Mouse (Mus musculus): Measurements from ENCODE around the gene Adamts9.

Adamts9 gene

GRCm38 (mm10) chr6:92858721-92859510 is 84.4 kb downstream of the Adamts9 start:
- peak; percentile 35 for DNase-seq

GRCm38 (mm10) chr6:92857761-92858160 is 85.5 kb downstream of the Adamts9 start:
- no peak for DNase-seq

GRCm38 (mm10) chr6:92854873-92855272 is 88.4 kb downstream of the Adamts9 start:
- no peak for DNase-seq

GRCm38 (mm10) chr6:92850250-92850649 is 93.0 kb downstream of the Adamts9 start:
- DNase-seq: peak; percentile 78

- DNase-seq: no peak
Observed at GRCm38 (mm10) chr6:92849208-92849607, 94.1 kb downstream of the Adamts9 start.

- DNase-seq: no peak
Observed at GRCm38 (mm10) chr6:92846614-92847013, 96.7 kb downstream of the Adamts9 start.

- no peak for DNase-seq
Observed at GRCm38 (mm10) chr6:92845898-92846297, 97.4 kb downstream of the Adamts9 start.

GRCm38 (mm10) chr6:92843474-92843873 is 99.8 kb downstream of the Adamts9 start:
- no peak for DNase-seq

- DNase-seq: no peak
Observed at GRCm38 (mm10) chr6:92842000-92842399, 101.3 kb downstream of the Adamts9 start.

GRCm38 (mm10) chr6:92831106-92831505 is 112.2 kb downstream of the Adamts9 start:
- DNase-seq: no peak

- DNase-seq: no peak
Observed at GRCm38 (mm10) chr6:92829148-92829547, 114.1 kb downstream of the Adamts9 start.

GRCm38 (mm10) chr6:92827360-92827759 is 115.9 kb downstream of the Adamts9 start:
- DNase-seq: no peak

GRCm38 (mm10) chr6:92826561-92826960 is 116.7 kb downstream of the Adamts9 start:
- no peak for DNase-seq

GRCm38 (mm10) chr6:92823991-92824390 is 119.3 kb downstream of the Adamts9 start:
- DNase-seq: no peak

- no peak for DNase-seq
Observed at GRCm38 (mm10) chr6:92822006-92822405, 121.3 kb downstream of the Adamts9 start.

GRCm38 (mm10) chr6:92821606-92822005 is 121.7 kb downstream of the Adamts9 start:
- DNase-seq: no peak

GRCm38 (mm10) chr6:92817661-92818060 is 125.6 kb downstream of the Adamts9 start:
- no peak for DNase-seq

GRCm38 (mm10) chr6:92816311-92816751 is 127.0 kb downstream of the Adamts9 start, which contains the start of gene A730049H05Rik:
TSS of gene A730049H05Rik (plus strand) at chr6:92816478.
- peak; percentile 50 for DNase-seq

- peak; percentile 49 for DNase-seq
Observed at GRCm38 (mm10) chr6:92812702-92813370, 130.5 kb downstream of the Adamts9 start.

- no peak for DNase-seq
Observed at GRCm38 (mm10) chr6:92811566-92811965, 131.7 kb downstream of the Adamts9 start.

GRCm38 (mm10) chr6:92810628-92811027 is 132.7 kb downstream of the Adamts9 start:
- no peak for DNase-seq

GRCm38 (mm10) chr6:92809818-92810217 is 133.5 kb downstream of the Adamts9 start:
- DNase-seq: no peak

- no peak for DNase-seq
Observed at GRCm38 (mm10) chr6:92804254-92804971, 138.9 kb downstream of the Adamts9 start.
